Mouse (Mus musculus) neural tube, embryonic 14.5 days (tissue): ENCODE measurements around the gene Il11ra1. TPM values are rescaled to one million over a fixed set of nuclear protein-coding genes. Genes with fewer than 3 reads are reported as not detected.
A peak's percentile ranks its signal among the peaks of the same experiment; 100 is the strongest.

ENCODE experiments used
- ATAC-seq: fragments of 200-750 bp; cut with Nextera tagmentation; 2 replicates; pipeline ENCODE4 v1.8.0; 2017; ENCODE audit warnings: low read depth, mild to moderate bottlenecking, moderate TSS enrichment, moderate library complexity
- H3K27ac ChIP-seq: fragments of 300-500 bp; sonication (generic); 2 replicates; pipeline ENCODE4 v1.5.1; 2014; ENCODE audit warnings: low read depth, mild to moderate bottlenecking, control low read depth, low read length, moderate library complexity, mixed read lengths
- H3K27me3 ChIP-seq: fragments of 300-500 bp; sonication (generic); 2 replicates; pipeline ENCODE4 v1.6.1; 2014; ENCODE audit warnings: low read length; ENCODE audit not compliant: control insufficient read depth, insufficient read depth
- H3K36me3 ChIP-seq: fragments of 300-500 bp; sonication (generic); 2 replicates; pipeline ENCODE4 v1.6.1; 2014; ENCODE audit warnings: low read length, mixed read lengths; ENCODE audit not compliant: control insufficient read depth, insufficient read depth
- H3K4me1 ChIP-seq: fragments of 300-500 bp; sonication (generic); 2 replicates; pipeline ENCODE4 v1.6.1; 2014; ENCODE audit warnings: low read length; ENCODE audit not compliant: control insufficient read depth, insufficient read depth
- H3K4me2 ChIP-seq: fragments of 300-500 bp; sonication (generic); 2 replicates; pipeline ENCODE4 v1.6.1; 2014; ENCODE audit warnings: mild to moderate bottlenecking, low read depth, low read length, control low read depth
- H3K4me3 ChIP-seq: fragments of 300-500 bp; sonication (generic); 2 replicates; pipeline ENCODE4 v1.5.1; 2014; ENCODE audit warnings: low read depth, low read length, control low read depth, mixed read lengths
- H3K9ac ChIP-seq: fragments of 300-500 bp; sonication (generic); replicated peaks from 2 replicates; pipeline ENCODE4 v1.6.1; 2014; ENCODE audit warnings: low read depth, mild to moderate bottlenecking, control low read depth, low read length, mixed read lengths
- H3K9me3 ChIP-seq: fragments of 300-500 bp; sonication (generic); 2 replicates; pipeline ENCODE4 v1.6.1; 2016; ENCODE audit warnings: low read length; ENCODE audit not compliant: control insufficient read depth
- WGBS: fragments of 180-500 bp; shearing (Covaris S2); extraction: QIAGEN DNeasy Blood & Tissue Kit; methylation state at CpG from one replicate; pipeline ENCODE4 v1.1.7; 2014; 5-methylcytosine and 5-hydroxymethylcytosine counted together
- polyA plus RNA-seq: library from polyadenylated mRNA; unstranded; fragments of >200 nt; fragmentation: Nextera tagmentation; extraction: Ambion mirVana; gene quantifications from 2 replicates; pipeline ENCODE4 v1.2.1, GENCODE M21; 2014

The Il11ra1 gene
- polyA plus RNA-seq, 1 experiment from 2014 or later: 26.2 TPM

DNA sequence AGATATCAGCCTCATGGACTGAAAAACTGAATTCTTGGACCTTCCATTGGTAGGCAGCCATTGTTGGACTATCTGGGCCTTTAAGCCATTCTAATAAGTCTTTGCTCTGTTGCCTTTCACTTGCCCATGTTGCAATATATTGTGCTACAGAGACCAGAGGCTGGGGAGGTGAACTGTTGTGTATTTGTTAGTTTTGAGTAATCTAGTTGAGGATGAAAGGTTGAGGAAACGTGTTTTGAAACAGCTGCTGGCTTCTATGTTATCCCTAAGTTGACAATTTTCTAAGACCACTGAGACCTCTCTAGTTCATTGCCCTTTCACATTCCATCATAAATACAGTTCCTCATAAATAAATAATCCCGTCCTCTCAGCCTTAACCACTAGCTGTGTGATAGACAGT, 44.3 kb downstream of the Il11ra1 start:
- no peaks in the 10 kb centered on the region for H3K27me3 ChIP-seq
- H3K9me3 ChIP-seq: no peaks in the 10 kb centered on the region
- H3K4me3 ChIP-seq: no peak overlapping the region
- no peak for ATAC-seq
- no peak overlapping the region for H3K4me2 ChIP-seq
- WGBS: 67% methylated on average over 2 of the region's 2 CpGs
- no peak overlapping the region for H3K9ac ChIP-seq
- H3K27ac ChIP-seq: no peak overlapping the region
- H3K4me1 ChIP-seq: peaks cover 14% of the 10 kb centered on the region
- H3K36me3 ChIP-seq: no peaks in the 10 kb centered on the region

DNA sequence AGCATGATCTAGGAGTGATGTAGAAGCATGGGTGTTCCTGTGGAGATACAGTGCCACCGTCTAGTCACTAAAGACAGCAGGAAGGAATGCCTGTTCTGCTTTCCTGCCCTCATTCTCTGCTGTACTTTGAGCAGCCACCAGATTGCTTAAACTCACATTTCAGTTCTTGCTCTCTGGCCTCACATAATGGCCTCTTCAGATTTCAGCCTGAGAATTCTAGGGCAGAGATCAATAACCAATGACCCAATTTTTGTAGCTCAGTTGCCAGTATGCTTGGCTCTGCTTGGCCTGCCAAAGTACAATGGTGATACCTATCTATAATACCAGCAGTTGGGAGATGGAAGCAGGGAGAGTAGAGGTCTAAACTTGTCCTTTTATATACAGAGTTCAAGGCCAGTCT, 45.2 kb downstream of the Il11ra1 start:
- Histone ChIP-seq H3K36me3 (no peaks in the 10 kb centered on the region), H3K27ac (no peak overlapping the region), H3K4me2 (no peak overlapping the region), H3K9ac (no peak overlapping the region), H3K9me3 (no peaks in the 10 kb centered on the region), H3K27me3 (no peaks in the 10 kb centered on the region), H3K4me3 (no peak overlapping the region), H3K4me1 (peaks cover 6% of the 10 kb centered on the region)
- WGBS: 88% methylated on average over 1 of the region's 1 CpGs
- no peak for ATAC-seq

DNA sequence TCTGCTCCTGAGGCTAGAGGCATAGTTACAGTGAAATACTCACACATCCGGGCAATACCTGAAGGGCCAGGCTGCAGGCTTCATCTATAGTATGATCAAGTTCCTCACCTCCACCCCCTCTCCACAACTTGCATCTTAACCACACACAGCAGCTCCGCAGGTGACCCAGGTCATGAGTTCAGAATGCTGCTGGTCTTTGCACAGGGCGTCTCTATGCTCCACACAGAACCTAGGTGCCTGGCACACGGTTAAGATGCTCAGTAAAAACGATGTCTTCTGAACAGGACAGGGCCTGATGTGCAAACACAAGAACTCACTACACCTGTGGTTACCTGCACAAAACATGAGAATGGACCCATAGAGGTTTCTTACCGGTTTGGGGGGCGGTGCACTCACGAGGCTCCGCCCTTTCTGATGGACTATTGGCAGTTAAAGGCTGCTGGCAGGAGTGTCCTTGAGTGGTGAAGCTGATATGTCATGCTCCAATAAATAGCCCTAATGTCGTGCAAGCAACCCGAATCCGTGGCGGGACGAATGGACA, 55.1 kb downstream of the Il11ra1 start, which contains the start of gene Galt:
Gene Galt, plus strand, starts transcription at position 432 of the 541 bp plus-strand sequence.
- no peaks in the 10 kb centered on the region for H3K27me3 ChIP-seq
- H3K4me3 ChIP-seq: peak within 1 kb of the TSS; percentile 76
- H3K4me1 ChIP-seq: peaks cover 9% of the 10 kb centered on the region; the same call in 1 of the 2 replicates
- WGBS: 13% methylated on average over 14 of the region's 14 CpGs
- peak within 1 kb of the TSS; percentile 76 for H3K9ac ChIP-seq
- peak within 1 kb of the TSS; percentile 93 for H3K4me2 ChIP-seq
- peak within 1 kb of the TSS; percentile 72 for H3K27ac ChIP-seq
- H3K9me3 ChIP-seq: no peaks in the 10 kb centered on the region
- peak; percentile 62 for ATAC-seq
- no peaks in the 10 kb centered on the region for H3K36me3 ChIP-seq

DNA sequence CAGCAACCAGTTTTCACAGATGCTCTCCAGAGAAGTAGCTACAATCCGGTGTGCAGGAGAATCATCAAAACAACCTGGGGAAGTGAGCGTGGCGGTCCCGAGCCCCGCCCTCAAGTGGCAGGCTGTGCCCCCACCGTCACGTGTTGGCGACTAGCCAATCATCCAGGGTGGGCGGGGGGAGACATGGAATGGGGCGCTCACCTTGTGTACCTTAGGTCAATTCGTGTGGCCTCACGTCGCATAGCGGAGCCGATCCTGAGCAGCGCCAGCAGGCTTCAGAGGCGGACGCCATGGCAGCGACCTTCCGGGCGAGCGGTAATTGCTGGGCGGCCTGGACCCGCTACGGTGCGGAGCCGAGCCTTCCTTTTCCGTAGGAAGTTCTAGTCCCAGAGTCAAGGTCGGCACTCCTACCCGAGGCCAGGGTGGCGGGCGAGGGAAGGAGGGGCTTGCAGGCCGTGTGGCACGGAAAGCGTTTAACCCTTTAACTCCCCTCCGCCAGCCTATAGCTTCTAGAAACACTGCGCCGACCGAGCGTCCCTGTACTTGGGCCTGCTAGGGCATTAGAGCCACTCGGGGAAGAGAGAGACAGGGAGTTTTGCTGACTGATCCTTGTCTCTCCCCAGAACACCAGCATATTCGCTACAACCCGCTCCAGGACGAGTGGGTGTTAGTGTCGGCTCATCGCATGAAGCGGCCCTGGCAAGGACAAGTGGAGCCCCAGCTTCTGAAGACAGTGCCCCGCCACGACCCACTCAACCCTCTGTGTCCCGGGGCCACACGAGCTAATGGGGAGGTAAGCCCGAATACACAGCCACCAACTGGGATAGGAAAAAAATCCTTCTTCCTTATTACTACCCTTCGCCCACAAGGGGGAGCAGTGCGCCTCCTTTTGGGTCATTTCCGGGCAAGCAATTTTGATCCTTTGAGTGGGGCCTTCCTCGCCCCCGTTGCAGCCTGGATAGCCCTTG, 55.8 kb downstream of the Il11ra1 start, which contains the start of gene Sigmar1:
Gene Sigmar1, minus strand, starts transcription at position 820 of the 968 bp plus-strand sequence.
- H3K27me3 ChIP-seq: no peaks in the 10 kb centered on the region
- ATAC-seq: peak; percentile 82
- no peaks in the 10 kb centered on the region for H3K36me3 ChIP-seq
- H3K27ac ChIP-seq: peak within 1 kb of the TSS; percentile 72
- H3K9me3 ChIP-seq: no peaks in the 10 kb centered on the region
- H3K4me2 ChIP-seq: peak within 1 kb of the TSS; percentile 93
- peak within 1 kb of the TSS; percentile 76 for H3K4me3 ChIP-seq
- peaks cover 10% of the 10 kb centered on the region; the same call in 1 of the 2 replicates for H3K4me1 ChIP-seq
- WGBS: under 1% methylated on average over 57 of the region's 57 CpGs
- H3K9ac ChIP-seq: peak within 1 kb of the TSS; percentile 76

DNA sequence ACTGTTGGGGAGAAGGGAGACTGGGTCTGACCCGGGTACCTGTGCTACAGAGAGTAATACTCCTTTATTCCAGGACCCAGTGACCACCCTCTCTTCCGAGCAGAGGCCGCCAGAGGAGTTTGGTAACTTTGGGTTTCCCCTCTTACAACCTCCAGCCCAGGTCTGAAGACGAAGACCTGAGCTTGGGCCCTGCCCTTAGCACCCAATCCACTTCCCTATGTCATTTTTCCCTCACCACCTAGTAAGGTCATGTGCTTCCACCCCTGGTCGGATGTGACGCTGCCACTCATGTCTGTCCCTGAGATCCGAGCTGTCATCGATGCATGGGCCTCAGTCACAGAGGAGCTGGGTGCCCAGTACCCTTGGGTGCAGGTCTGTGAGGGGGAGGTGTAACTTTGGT, 56.7 kb downstream of the Il11ra1 start:
- no peak for ATAC-seq
- H3K4me1 ChIP-seq: peaks cover 15% of the 10 kb centered on the region; the same call in 1 of the 2 replicates
- peak overlapping the region; percentile 93 for H3K4me2 ChIP-seq
- H3K9me3 ChIP-seq: no peaks in the 10 kb centered on the region
- H3K27ac ChIP-seq: 0 out of 2 replicates have a peak overlapping the region, but pooled peaks have one; percentile 72
- peak overlapping the region; percentile 76 for H3K9ac ChIP-seq
- no peaks in the 10 kb centered on the region for H3K27me3 ChIP-seq
- peak overlapping the region; percentile 76 for H3K4me3 ChIP-seq
- WGBS: 83% methylated on average over 8 of the region's 8 CpGs
- no peaks in the 10 kb centered on the region for H3K36me3 ChIP-seq

DNA sequence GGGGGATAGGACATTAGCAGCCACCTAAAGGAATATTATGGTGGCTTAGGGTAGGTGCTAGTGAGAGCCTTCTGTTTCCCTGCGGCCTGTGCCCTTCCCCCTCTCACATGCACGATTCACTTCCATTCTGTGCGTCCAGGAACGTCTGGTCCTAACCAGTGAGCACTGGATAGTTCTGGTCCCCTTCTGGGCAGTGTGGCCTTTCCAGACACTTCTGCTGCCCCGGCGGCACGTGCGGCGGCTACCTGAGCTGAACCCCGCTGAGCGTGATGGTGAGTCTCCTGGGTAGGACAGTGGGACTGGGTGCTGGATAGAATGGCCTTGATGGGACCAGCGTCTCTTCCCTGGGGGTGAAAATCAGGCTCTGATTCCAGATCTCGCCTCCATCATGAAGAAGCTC, 57.5 kb downstream of the Il11ra1 start:
- no peak for ATAC-seq
- H3K9ac ChIP-seq: no peak overlapping the region
- H3K27me3 ChIP-seq: no peaks in the 10 kb centered on the region
- no peak overlapping the region for H3K4me2 ChIP-seq
- H3K27ac ChIP-seq: no peak overlapping the region
- H3K4me3 ChIP-seq: no peak overlapping the region
- no peaks in the 10 kb centered on the region for H3K36me3 ChIP-seq
- H3K9me3 ChIP-seq: no peaks in the 10 kb centered on the region
- H3K4me1 ChIP-seq: peaks cover 15% of the 10 kb centered on the region; the same call in 1 of the 2 replicates
- 94% methylated on average over 13 of the region's 13 CpGs for WGBS

DNA sequence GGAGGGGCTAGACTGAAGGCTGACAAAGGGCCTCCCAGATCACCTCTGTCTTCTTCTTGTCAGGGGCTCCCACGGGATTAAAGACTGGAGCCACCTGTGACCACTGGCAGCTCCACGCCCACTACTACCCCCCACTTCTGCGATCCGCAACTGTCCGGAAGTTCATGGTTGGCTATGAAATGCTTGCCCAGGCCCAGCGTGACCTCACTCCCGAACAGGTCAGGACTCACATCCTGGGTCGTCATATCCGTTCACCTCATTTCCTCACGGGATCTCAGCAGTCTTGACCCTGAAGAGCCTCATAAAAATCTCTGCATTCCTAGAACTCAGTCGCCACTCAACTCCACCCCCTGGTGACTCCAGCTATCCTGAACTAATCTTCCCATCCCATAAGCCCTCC, 58.2 kb downstream of the Il11ra1 start:
- no peak overlapping the region for H3K4me3 ChIP-seq
- WGBS: 86% methylated on average over 11 of the region's 11 CpGs
- no peak for ATAC-seq
- H3K9ac ChIP-seq: no peak overlapping the region
- H3K9me3 ChIP-seq: no peaks in the 10 kb centered on the region
- H3K4me1 ChIP-seq: peaks cover 15% of the 10 kb centered on the region; the same call in 1 of the 2 replicates
- H3K4me2 ChIP-seq: no peak overlapping the region
- H3K36me3 ChIP-seq: no peaks in the 10 kb centered on the region
- H3K27me3 ChIP-seq: no peaks in the 10 kb centered on the region
- no peak overlapping the region for H3K27ac ChIP-seq

DNA sequence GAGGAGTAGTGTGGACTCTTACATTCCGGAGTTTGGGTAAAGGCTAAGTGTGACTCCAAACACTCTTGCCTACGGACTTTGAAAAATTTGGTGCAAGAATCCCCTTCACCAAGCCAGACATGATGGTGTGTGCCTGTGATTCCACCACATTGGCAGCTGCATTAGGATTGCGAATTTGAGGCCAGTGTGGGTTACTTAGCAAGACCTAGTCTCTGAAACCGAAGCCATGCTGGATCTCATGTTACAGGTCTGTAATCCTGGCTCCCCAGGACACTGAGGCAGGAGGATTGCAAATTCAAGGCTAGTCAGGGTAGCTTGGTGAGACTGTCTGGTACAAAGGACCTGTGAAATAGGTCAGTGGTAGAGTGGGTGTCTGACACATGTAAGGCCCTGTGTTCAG, 58.9 kb downstream of the Il11ra1 start:
- H3K4me1 ChIP-seq: peaks cover 15% of the 10 kb centered on the region; the same call in 1 of the 2 replicates
- H3K27ac ChIP-seq: no peak overlapping the region
- H3K36me3 ChIP-seq: no peaks in the 10 kb centered on the region
- H3K4me2 ChIP-seq: no peak overlapping the region
- no peaks in the 10 kb centered on the region for H3K9me3 ChIP-seq
- no peaks in the 10 kb centered on the region for H3K27me3 ChIP-seq
- no peak overlapping the region for H3K4me3 ChIP-seq
- WGBS: 94% methylated on average over 4 of the region's 4 CpGs
- no peak for ATAC-seq
- H3K9ac ChIP-seq: no peak overlapping the region

DNA sequence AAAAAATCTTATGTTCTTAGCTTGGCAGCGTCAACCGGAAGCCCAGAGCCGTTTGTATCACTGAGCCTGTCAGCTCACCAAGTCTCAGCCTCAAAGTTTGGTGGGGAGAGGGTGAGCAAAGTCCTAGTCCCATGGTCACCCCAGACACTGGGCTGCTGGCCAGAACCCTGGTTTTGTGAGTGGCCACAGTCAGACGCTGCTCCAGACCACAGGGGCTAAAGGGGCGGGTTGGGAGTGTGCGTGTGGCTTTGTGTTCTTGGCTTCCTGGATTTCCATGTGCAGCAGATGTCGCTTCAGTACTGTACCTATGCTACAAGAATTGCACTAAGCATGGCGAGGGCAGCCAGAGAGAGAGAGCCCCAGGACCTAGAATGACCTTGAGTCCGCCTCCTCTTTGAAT, 59.4 kb downstream of the Il11ra1 start:
- no peak overlapping the region for H3K9ac ChIP-seq

More for the DNA sequence above, 59.4 kb downstream of the Il11ra1 start:
- Histone ChIP-seq H3K4me3 (no peak overlapping the region), H3K27ac (no peak overlapping the region), H3K36me3 (no peaks in the 10 kb centered on the region), H3K27me3 (no peaks in the 10 kb centered on the region), H3K4me1 (peaks cover 15% of the 10 kb centered on the region; the same call in 1 of the 2 replicates), H3K9me3 (no peaks in the 10 kb centered on the region), H3K4me2 (no peak overlapping the region)
- no peak for ATAC-seq
- 89% methylated on average over 9 of the region's 9 CpGs for WGBS
